Mouse (Mus musculus) thymus, postnatal 4 days (tissue): Measurements from ENCODE around the gene Trabd2b.

ENCODE experiments used
- DNase-seq: peaks from one replicate; pipeline ENCODE4 v3.0.0; 2021

Gene Trabd2b

GRCm38 (mm10) chr4:114401993-114402731, 4.4 kb upstream of the Trabd2b start:
- no peak for DNase-seq

GRCm38 (mm10) chr4:114405682-114406354, 706 bp upstream of the Trabd2b start:
- DNase-seq = peak; percentile 75

GRCm38 (mm10) chr4:114407516-114407915, 992 bp downstream of the Trabd2b start:
- no peak for DNase-seq

- DNase-seq = no peak
Observed at GRCm38 (mm10) chr4:114408298-114408697, 1.8 kb downstream of the Trabd2b start.

- no peak for DNase-seq
Observed at GRCm38 (mm10) chr4:114408890-114409480, 2.5 kb downstream of the Trabd2b start.

- no peak for DNase-seq
Observed at GRCm38 (mm10) chr4:114409511-114409910, 3.0 kb downstream of the Trabd2b start.

GRCm38 (mm10) chr4:114410026-114410425, 3.5 kb downstream of the Trabd2b start:
- no peak for DNase-seq

GRCm38 (mm10) chr4:114410443-114410842, 3.9 kb downstream of the Trabd2b start:
- DNase-seq = no peak

- no peak for DNase-seq
Observed at GRCm38 (mm10) chr4:114410958-114411661, 4.6 kb downstream of the Trabd2b start.

GRCm38 (mm10) chr4:114411846-114412390, 5.4 kb downstream of the Trabd2b start:
- no peak for DNase-seq

GRCm38 (mm10) chr4:114415925-114416645, 9.6 kb downstream of the Trabd2b start:
- DNase-seq = no peak

GRCm38 (mm10) chr4:114420154-114420553, 13.6 kb downstream of the Trabd2b start:
- no peak for DNase-seq

- DNase-seq = no peak
Observed at GRCm38 (mm10) chr4:114423084-114423483, 16.6 kb downstream of the Trabd2b start.

GRCm38 (mm10) chr4:114425808-114426207, 19.3 kb downstream of the Trabd2b start:
- no peak for DNase-seq

- no peak for DNase-seq
Observed at GRCm38 (mm10) chr4:114432742-114433141, 26.2 kb downstream of the Trabd2b start.

GRCm38 (mm10) chr4:114433440-114433839, 26.9 kb downstream of the Trabd2b start:
- no peak for DNase-seq

- DNase-seq = no peak
Observed at GRCm38 (mm10) chr4:114434766-114435165, 28.2 kb downstream of the Trabd2b start.

- DNase-seq = no peak
Observed at GRCm38 (mm10) chr4:114435381-114435780, 28.9 kb downstream of the Trabd2b start.

GRCm38 (mm10) chr4:114438764-114439163, 32.2 kb downstream of the Trabd2b start:
- no peak for DNase-seq

- DNase-seq = no peak
Observed at GRCm38 (mm10) chr4:114442186-114442585, 35.7 kb downstream of the Trabd2b start.

GRCm38 (mm10) chr4:114442661-114443060, 36.1 kb downstream of the Trabd2b start:
- no peak for DNase-seq

- DNase-seq = no peak
Observed at GRCm38 (mm10) chr4:114448393-114449052, 42.0 kb downstream of the Trabd2b start.
